Mouse (Mus musculus) midbrain, embryonic 13.5 days (tissue): ENCODE data around the gene Hsd17b14. TPM values are rescaled to one million over a fixed set of nuclear protein-coding genes. Genes with fewer than 3 reads are reported as not detected.

ENCODE experiments used
- ATAC-seq: fragments of 200-750 bp; cut with Nextera tagmentation; 2 replicates; pipeline ENCODE4 v1.8.0; 2017; ENCODE audit warnings: mild to moderate bottlenecking, moderate TSS enrichment, moderate library complexity
- H3K27ac ChIP-seq: fragments of 300-500 bp; sonication (generic); 2 replicates; pipeline ENCODE4 v1.5.1; 2015; ENCODE audit warnings: inconsistent platforms, mild to moderate bottlenecking, moderate library complexity
- H3K27me3 ChIP-seq: fragments of 300-500 bp; sonication (generic); 2 replicates; pipeline ENCODE4 v1.6.1; 2015; ENCODE audit warnings: mild to moderate bottlenecking, inconsistent platforms
- H3K36me3 ChIP-seq: fragments of 300-500 bp; sonication (generic); 2 replicates; pipeline ENCODE4 v1.6.1; 2015; ENCODE audit warnings: mild to moderate bottlenecking, inconsistent platforms
- H3K4me1 ChIP-seq: fragments of 300-500 bp; sonication (generic); replicated peaks from 2 replicates; pipeline ENCODE4 v1.6.1; 2015; ENCODE audit warnings: inconsistent platforms
- H3K4me2 ChIP-seq: fragments of 300-500 bp; sonication (generic); replicated peaks from 2 replicates; pipeline ENCODE4 v1.6.1; 2015; ENCODE audit warnings: moderate library complexity, mild to moderate bottlenecking, inconsistent platforms
- H3K4me3 ChIP-seq: fragments of 300-500 bp; sonication (generic); replicated peaks from 2 replicates; pipeline ENCODE4 v1.5.1; 2015; ENCODE audit warnings: mild to moderate bottlenecking, inconsistent platforms
- H3K9ac ChIP-seq: fragments of 300-500 bp; sonication (generic); replicated peaks from 2 replicates; pipeline ENCODE4 v1.6.1; 2015; ENCODE audit warnings: mild to moderate bottlenecking, inconsistent platforms
- H3K9me3 ChIP-seq: fragments of 300-500 bp; sonication (generic); 2 replicates; pipeline ENCODE4 v1.6.1; 2016; ENCODE audit warnings: mild to moderate bottlenecking, inconsistent platforms
- WGBS: fragments of 180-500 bp; shearing (Covaris S2); methylation state at CpG from one replicate; pipeline ENCODE4 v1.1.7; 2015; 5-methylcytosine and 5-hydroxymethylcytosine counted together
- polyA plus RNA-seq: library from polyadenylated mRNA; unstranded; fragments of >200 nt; fragmentation: Nextera tagmentation; extraction: Ambion mirVana; gene quantifications from 2 replicates; pipeline ENCODE4 v1.2.1, GENCODE M21; 2015

Hsd17b14 gene
- polyA plus RNA-seq, 1 experiment from 2014 or later, result 0.13 TPM

GRCm38 (mm10) chr7:45535676-45536075, 19.0 kb upstream of the Hsd17b14 start:
- Histone ChIP-seq H3K27ac (no peak overlapping the region), H3K36me3 (no peaks in the 10 kb centered on the region), H3K9me3 (no peaks in the 10 kb centered on the region), H3K4me2 (no peak overlapping the region), H3K9ac (no peak overlapping the region), H3K27me3 (no peaks in the 10 kb centered on the region), H3K4me3 (no peak overlapping the region), H3K4me1 (peaks cover 7% of the 10 kb centered on the region)
- no peak for ATAC-seq
- 77% methylated on average over 1 of the region's 1 CpGs for WGBS

GRCm38 (mm10) chr7:45537602-45538001, 17.1 kb upstream of the Hsd17b14 start:
- H3K36me3 ChIP-seq, result no peaks in the 10 kb centered on the region
- ATAC-seq, result no peak
- WGBS, result 79% methylated on average over 10 of the region's 10 CpGs

DNA sequence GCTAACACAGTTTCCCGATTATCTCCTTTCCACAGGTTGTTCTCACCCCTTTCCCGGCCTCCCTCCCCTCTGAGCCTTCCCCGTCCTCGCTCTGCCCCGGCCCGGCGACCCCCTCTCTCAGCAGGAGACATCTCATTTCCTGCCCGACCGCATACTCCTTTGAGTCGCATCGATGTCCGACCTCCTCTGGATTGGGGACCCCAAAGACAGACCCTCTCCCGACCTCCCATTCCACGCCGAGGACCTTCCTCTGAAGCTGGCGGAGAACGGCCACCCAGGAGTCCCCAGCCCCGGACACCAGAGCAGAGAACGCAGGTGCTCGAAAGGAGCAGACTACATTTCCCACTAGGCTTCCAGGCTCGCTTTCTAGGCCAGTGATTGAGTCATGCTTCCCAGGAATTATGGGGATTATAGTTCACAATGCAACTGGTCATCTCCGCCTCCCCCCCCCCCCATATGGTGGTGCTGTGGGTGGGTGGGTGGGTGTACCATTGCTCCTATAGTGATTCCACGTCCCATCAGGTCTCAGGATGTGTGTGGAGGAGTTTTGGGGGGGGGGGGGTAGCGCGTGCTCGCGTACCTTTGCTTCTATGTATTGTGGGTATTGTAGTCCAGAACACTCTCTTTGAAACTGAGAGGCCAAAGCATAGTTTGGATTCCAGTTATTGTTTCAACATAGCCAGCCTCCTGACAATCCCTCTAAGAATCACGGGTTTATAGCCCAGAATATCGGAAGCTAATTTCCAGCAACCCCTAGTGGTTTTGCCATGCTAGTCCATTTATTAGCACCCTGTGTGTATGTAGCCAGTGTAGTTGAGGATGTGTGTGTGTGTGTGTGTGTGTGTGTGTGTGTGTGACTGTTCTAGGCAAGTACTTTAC, 16.3 kb upstream of the Hsd17b14 start:
- H3K4me2 ChIP-seq, result peak overlapping the region; percentile 70
- H3K27ac ChIP-seq, result no peak overlapping the region
- ATAC-seq, result peak; percentile 91
- H3K27me3 ChIP-seq, result no peaks in the 10 kb centered on the region
- H3K9me3 ChIP-seq, result no peaks in the 10 kb centered on the region
- WGBS, result 2% methylated on average over 29 of the region's 29 CpGs
- peak overlapping the region; percentile 68 for H3K9ac ChIP-seq
- peak overlapping the region; percentile 50 for H3K4me3 ChIP-seq
- H3K4me1 ChIP-seq, result peaks cover 7% of the 10 kb centered on the region
- no peaks in the 10 kb centered on the region for H3K36me3 ChIP-seq

More at GRCm38 (mm10) chr7:45537602-45538001, 17.1 kb upstream of the Hsd17b14 start:
- H3K27ac ChIP-seq, result no peak overlapping the region
- H3K4me1 ChIP-seq, result peaks cover 7% of the 10 kb centered on the region
- H3K9ac ChIP-seq, result peak overlapping the region; percentile 68
- no peaks in the 10 kb centered on the region for H3K9me3 ChIP-seq
- H3K4me2 ChIP-seq, result peak overlapping the region; percentile 70
- no peaks in the 10 kb centered on the region for H3K27me3 ChIP-seq
- H3K4me3 ChIP-seq, result peak overlapping the region; percentile 50

DNA sequence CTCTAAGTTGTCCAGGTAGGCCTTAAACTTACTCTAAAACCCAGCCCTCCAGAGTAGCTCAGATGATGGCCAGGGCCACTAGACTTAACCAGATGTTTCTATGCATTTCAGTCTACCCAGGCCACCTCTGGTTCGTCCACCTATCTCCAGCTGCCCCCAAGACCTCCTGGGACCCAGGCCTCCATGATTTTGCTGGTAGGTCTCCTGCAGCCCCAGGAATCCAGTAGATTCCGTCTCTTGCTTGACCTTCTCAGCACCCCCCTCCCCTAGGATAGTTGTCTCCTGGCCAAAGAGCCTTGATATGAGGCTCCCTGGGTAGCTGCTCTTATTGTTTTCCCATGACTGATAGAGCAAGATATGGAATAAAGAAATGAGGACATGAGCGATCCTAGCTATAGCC, 15.6 kb upstream of the Hsd17b14 start:
- Histone ChIP-seq H3K4me2 (no peak overlapping the region), H3K36me3 (no peaks in the 10 kb centered on the region), H3K27ac (no peak overlapping the region), H3K27me3 (no peaks in the 10 kb centered on the region), H3K9me3 (no peaks in the 10 kb centered on the region), H3K4me1 (peaks cover 7% of the 10 kb centered on the region), H3K9ac (no peak overlapping the region), H3K4me3 (no peak overlapping the region)
- 87% methylated on average over 3 of the region's 3 CpGs for WGBS
- ATAC-seq, result no peak

- Histone ChIP-seq H3K9ac (no peak overlapping the region), H3K4me3 (no peak overlapping the region), H3K27me3 (no peaks in the 10 kb centered on the region), H3K9me3 (no peaks in the 10 kb centered on the region), H3K4me2 (no peak overlapping the region), H3K27ac (no peak overlapping the region), H3K36me3 (no peaks in the 10 kb centered on the region), H3K4me1 (peaks cover 7% of the 10 kb centered on the region)
- WGBS, result 69% methylated on average over 2 of the region's 2 CpGs
- no peak for ATAC-seq
Measured at GRCm38 (mm10) chr7:45540213-45540612, 14.5 kb upstream of the Hsd17b14 start.

DNA sequence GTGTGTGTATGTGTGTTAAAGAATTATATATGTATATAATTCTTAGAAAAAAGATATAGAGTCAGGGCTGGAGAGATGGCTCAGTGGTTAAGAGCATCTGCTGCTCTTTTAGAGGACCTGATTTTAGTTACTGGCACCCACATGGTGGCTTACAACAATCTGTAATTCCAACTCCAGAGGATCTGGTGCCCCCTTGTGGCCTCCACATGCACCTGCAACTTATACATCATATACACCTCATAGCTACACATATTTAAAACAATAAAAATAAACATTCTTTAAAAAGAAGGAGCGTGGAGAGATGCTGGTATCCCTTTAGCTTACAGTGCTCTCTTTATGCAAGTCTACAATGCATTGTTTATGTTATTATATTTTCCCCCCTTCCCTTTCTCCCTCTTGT, 10.2 kb upstream of the Hsd17b14 start:
- Histone ChIP-seq H3K9me3 (no peaks in the 10 kb centered on the region), H3K4me3 (no peak overlapping the region), H3K36me3 (no peaks in the 10 kb centered on the region), H3K4me2 (no peak overlapping the region), H3K9ac (no peak overlapping the region), H3K27ac (no peak overlapping the region), H3K27me3 (no peaks in the 10 kb centered on the region), H3K4me1 (no peaks in the 10 kb centered on the region)
- 91% methylated on average over 1 of the region's 1 CpGs for WGBS
- ATAC-seq, result no peak

DNA sequence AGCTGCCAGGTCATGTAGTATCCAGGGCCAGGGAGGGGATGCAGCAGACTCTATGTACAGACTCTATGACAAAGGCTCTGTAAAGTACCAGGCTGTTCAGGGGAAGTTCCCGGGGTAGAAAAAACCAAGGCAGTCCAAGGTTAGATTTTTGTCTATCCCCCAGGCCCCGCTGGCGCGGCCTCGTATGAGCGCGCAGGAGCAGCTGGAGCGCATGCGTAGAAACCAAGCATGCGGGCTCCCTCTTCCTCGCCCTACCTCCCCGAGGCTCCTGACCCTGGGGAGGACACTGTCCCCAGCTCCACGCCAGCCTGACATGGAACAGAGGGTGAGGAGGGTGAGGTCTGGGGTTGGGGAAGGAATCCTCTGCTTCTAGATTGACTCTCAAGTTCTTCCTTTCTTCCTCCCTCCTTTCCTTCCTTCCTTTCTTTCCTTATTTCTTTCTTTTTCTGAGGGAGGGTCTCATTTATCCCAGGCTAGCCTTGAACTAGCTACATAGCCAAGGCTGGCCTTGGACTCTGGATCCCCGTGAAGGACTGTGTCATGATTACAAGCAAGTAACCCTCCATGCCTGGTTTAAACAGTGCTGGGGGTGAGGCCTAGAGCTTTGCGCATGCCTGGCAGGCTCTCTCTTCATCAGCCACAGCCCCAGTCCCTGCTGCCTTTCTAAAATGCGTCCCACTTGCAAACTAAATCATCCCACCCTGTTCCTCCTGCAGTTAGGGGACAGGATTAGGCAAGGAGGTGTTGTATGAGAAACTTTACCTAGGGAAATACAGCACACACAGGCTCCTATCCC, 4.9 kb upstream of the Hsd17b14 start:
- Histone ChIP-seq H3K9ac (0 out of 2 replicates have a peak overlapping the region, but pooled peaks have one; percentile 7), H3K36me3 (no peaks in the 10 kb centered on the region), H3K4me1 (no peaks in the 10 kb centered on the region), H3K9me3 (no peaks in the 10 kb centered on the region), H3K4me3 (no peak overlapping the region), H3K4me2 (no peak overlapping the region), H3K27me3 (no peaks in the 10 kb centered on the region), H3K27ac (no peak overlapping the region)
- WGBS, result 88% methylated on average over 16 of the region's 16 CpGs
- no peak for ATAC-seq

GRCm38 (mm10) chr7:45550821-45551511, 3.7 kb upstream of the Hsd17b14 start:
- Histone ChIP-seq H3K4me1 (no peaks in the 10 kb centered on the region), H3K4me3 (no peak overlapping the region), H3K9ac (no peak overlapping the region), H3K27ac (no peak overlapping the region), H3K27me3 (no peaks in the 10 kb centered on the region), H3K36me3 (no peaks in the 10 kb centered on the region), H3K4me2 (no peak overlapping the region), H3K9me3 (no peaks in the 10 kb centered on the region)
- no peak for ATAC-seq
- WGBS, result 83% methylated on average over 11 of the region's 11 CpGs

DNA sequence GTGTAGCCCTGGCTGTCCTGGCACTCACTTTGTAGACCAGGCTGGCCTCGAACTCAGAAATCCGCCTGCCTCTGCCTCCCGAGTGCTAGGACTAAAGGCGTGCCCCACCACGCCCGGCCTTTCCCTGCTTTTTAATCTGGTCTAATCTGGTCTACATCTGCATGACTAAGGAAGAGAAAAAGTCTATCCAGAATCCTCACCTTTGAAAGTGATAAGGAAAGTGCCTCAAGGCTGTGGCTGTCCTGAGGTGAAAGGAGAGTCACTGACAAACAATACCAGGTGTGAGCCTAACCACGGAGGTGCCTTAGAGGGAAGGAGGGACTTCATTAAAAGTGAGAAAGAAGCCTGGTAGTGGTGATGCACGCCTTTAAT, 3.2 kb upstream of the Hsd17b14 start:
- H3K36me3 ChIP-seq, result no peaks in the 10 kb centered on the region
- H3K9me3 ChIP-seq, result no peaks in the 10 kb centered on the region
- WGBS, result 83% methylated on average over 8 of the region's 8 CpGs
- no peak for ATAC-seq
- no peak overlapping the region for H3K4me3 ChIP-seq
- no peak overlapping the region for H3K9ac ChIP-seq
- H3K4me1 ChIP-seq, result no peaks in the 10 kb centered on the region
- no peak overlapping the region for H3K27ac ChIP-seq
- H3K27me3 ChIP-seq, result no peaks in the 10 kb centered on the region
- H3K4me2 ChIP-seq, result no peak overlapping the region

DNA sequence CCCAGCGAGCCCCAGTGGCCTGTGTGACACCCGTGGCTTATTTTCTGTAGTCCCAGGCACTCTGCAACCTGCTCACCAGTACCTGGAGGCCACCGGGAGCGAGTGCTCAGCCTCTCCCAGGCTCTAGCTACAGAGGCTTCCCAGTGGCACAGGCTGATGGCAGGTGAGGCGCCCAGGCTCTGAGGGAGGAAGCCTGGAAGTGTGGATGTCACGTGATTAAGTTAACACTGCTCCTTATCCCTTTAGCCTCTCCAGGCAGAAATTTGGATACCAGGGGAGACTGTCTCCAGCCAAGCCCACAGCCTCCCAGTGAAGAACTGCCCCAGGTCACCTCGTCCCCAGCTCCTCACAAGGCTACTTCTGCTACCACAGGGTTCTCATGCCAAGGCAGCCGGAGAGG, 1.2 kb upstream of the Hsd17b14 start:
- Histone ChIP-seq H3K27ac (no peak overlapping the region), H3K4me3 (no peak overlapping the region), H3K9ac (no peak overlapping the region; the same call in 1 of the 2 replicates), H3K4me2 (no peak overlapping the region), H3K27me3 (no peaks in the 10 kb centered on the region), H3K9me3 (no peaks in the 10 kb centered on the region), H3K36me3 (no peaks in the 10 kb centered on the region), H3K4me1 (no peaks in the 10 kb centered on the region)
- no peak for ATAC-seq
- 69% methylated on average over 8 of the region's 8 CpGs for WGBS

GRCm38 (mm10) chr7:45553990-45554389, 703 bp upstream of the Hsd17b14 start:
- no peaks in the 10 kb centered on the region for H3K4me1 ChIP-seq
- no peaks in the 10 kb centered on the region for H3K36me3 ChIP-seq
- ATAC-seq, result no peak
- no peak overlapping the region for H3K4me3 ChIP-seq
- no peak overlapping the region for H3K27ac ChIP-seq
- H3K9me3 ChIP-seq, result no peaks in the 10 kb centered on the region
- no peaks in the 10 kb centered on the region for H3K27me3 ChIP-seq
- no peak overlapping the region for H3K4me2 ChIP-seq
- H3K9ac ChIP-seq, result no peak overlapping the region; the same call in 1 of the 2 replicates
- 87% methylated on average over 2 of the region's 2 CpGs for WGBS

GRCm38 (mm10) chr7:45555787-45556186, 1.1 kb downstream of the Hsd17b14 start:
- Histone ChIP-seq H3K36me3 (no peaks in the 10 kb centered on the region), H3K4me2 (no peak overlapping the region), H3K9me3 (no peaks in the 10 kb centered on the region), H3K4me1 (no peaks in the 10 kb centered on the region), H3K27me3 (no peaks in the 10 kb centered on the region), H3K27ac (no peak overlapping the region), H3K9ac (no peak overlapping the region), H3K4me3 (no peak overlapping the region)
- WGBS, result 24% methylated on average over 8 of the region's 8 CpGs
- ATAC-seq, result no peak
